Mouse (Mus musculus) ES-Bruce4 (cell line): Measurements from ENCODE around the gene Olfr145. TPM values are rescaled to one million over a fixed set of nuclear protein-coding genes. Genes with fewer than 3 reads are reported as not detected.

Experiments used
- H3K27ac ChIP-seq: 2 replicates; pipeline ENCODE4 v1.5.1; 2012; ENCODE audit warnings: low read length, inconsistent platforms; ENCODE audit not compliant: insufficient read depth
- H3K27me3 ChIP-seq: 2 replicates; pipeline ENCODE4 v1.6.1; 2012; ENCODE audit warnings: mild to moderate bottlenecking, low read length, inconsistent platforms; ENCODE audit not compliant: control insufficient read depth, poor library complexity, insufficient read depth, severe bottlenecking
- H3K36me3 ChIP-seq: 2 replicates; pipeline ENCODE4 v1.6.1; 2012; ENCODE audit warnings: inconsistent platforms, mild to moderate bottlenecking, low read length, moderate library complexity; ENCODE audit not compliant: control insufficient read depth, poor library complexity, insufficient read depth, severe bottlenecking
- H3K4me1 ChIP-seq: one replicate; pipeline ENCODE4 v1.8.1; 2011; ENCODE audit warnings: low read length; ENCODE audit not compliant: control insufficient read depth, insufficient read depth
- H3K4me3 ChIP-seq: 2 replicates; pipeline ENCODE4 v1.5.1; 2011; ENCODE audit warnings: low read depth, mild to moderate bottlenecking, low read length
- H3K9ac ChIP-seq: 2 replicates; pipeline ENCODE4 v1.6.1; 2012; ENCODE audit warnings: low read depth, mild to moderate bottlenecking, inconsistent platforms; ENCODE audit not compliant: poor library complexity, severe bottlenecking
- H3K9me3 ChIP-seq: replicated peaks from 2 replicates; pipeline ENCODE4 v1.6.1; 2012; ENCODE audit warnings: mild to moderate bottlenecking, low read length, inconsistent platforms; ENCODE audit not compliant: control insufficient read depth, poor library complexity, insufficient read depth, severe bottlenecking
- CTCF ChIP-seq: IDR thresholded peaks from one replicate; pipeline ENCODE4 v1.8.1; 2011; ENCODE audit warnings: low read depth, low read length
- EP300 ChIP-seq: IDR thresholded peaks from 2 replicates; pipeline ENCODE4 v1.6.1; 2011; ENCODE audit warnings: low read depth, low read length; ENCODE audit not compliant: insufficient read depth
- POLR2A ChIP-seq: IDR thresholded peaks from one replicate; pipeline ENCODE4 v1.8.1; 2011; ENCODE audit warnings: low read length; ENCODE audit not compliant: insufficient read depth
- polyA plus RNA-seq: library from polyadenylated mRNA; stranded (reverse); fragments of >200 nt; gene quantifications from 2 replicates; pipeline ENCODE4 v1.2.4, GENCODE M21; 2011; ENCODE audit warnings: low read depth; ENCODE audit not compliant: missing spikeins, insufficient read depth, insufficient read length

Gene Olfr145
- polyA plus RNA-seq, 1 experiment: not detected

DNA sequence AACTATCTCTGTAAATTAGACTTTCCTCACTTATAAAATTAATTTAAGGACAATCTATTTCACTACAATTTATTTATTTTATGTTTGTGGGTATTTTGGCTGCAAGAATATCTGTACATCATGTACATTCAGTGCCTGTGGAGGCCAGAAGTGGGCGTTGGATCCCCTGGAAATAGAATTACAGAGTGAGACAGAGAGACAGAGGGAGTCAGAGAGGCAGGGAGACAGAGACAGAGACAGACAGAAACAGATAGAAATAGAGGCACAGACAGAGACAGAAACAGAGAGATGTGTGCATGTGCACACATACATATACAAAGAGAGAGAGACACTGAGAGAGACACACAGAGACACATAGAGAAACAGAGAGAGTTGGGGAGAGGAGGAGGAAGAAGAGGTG is 25.0 kb upstream of the Olfr145 start:
- H3K27me3 ChIP-seq: no peaks in the 10 kb centered on the region
- no peak overlapping the region for H3K27ac ChIP-seq
- H3K9me3 ChIP-seq: no peaks in the 10 kb centered on the region
- TF ChIP-seq EP300 (no peak), POLR2A (no peak), CTCF (no peak)
- H3K4me1 ChIP-seq: no peaks in the 10 kb centered on the region
- no peaks in the 10 kb centered on the region for H3K36me3 ChIP-seq
- H3K9ac ChIP-seq: no peak overlapping the region
- no peak overlapping the region for H3K4me3 ChIP-seq

DNA sequence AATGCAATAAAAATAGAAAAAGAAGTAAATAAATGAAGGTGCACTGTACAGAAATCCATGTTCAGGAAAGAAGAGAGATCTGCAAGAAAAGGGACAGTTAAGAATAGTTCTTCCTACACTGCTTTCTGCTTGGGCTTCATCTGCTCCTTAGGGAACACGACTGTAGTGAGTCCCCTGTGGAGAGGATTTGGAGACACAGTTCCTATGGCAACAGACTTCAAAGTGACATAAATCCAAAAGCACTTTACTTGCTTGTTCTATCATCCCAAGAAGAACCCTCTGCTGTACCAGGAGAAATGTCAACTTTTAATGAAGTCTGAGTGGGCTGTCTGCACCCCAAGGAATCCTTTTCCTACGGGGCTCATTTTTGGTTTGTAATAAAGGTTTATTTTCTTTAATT is 5.6 kb upstream of the Olfr145 start:
- Histone ChIP-seq H3K4me3 (no peak overlapping the region), H3K9me3 (no peaks in the 10 kb centered on the region; the same call in 1 of the 2 replicates), H3K9ac (no peak overlapping the region), H3K4me1 (no peaks in the 10 kb centered on the region), H3K27ac (no peak overlapping the region), H3K27me3 (no peaks in the 10 kb centered on the region), H3K36me3 (no peaks in the 10 kb centered on the region)
- TF ChIP-seq POLR2A (no peak), CTCF (no peak), EP300 (no peak)

DNA sequence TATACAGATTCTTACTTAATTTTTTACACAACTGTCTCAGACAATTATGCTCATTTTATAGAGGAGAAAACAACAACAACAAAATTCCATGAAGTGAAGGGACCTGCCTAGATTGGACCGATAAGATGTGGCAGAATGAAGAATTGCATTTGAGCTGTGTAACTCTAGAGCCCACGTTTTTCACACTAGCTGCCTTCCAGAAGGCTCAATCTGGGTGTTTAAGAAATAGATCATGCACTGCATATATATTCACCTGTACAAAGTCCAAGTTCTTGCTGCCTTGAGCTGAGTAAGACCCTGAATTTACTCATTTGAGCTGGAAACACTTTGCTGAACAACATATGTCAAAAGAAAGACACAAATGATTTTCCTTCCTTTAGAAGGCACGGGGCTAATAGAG is 9.0 kb downstream of the Olfr145 start:
- no peak overlapping the region for H3K4me3 ChIP-seq
- no peaks in the 10 kb centered on the region for H3K9me3 ChIP-seq
- H3K36me3 ChIP-seq: no peaks in the 10 kb centered on the region
- no peak for TF ChIP-seq EP300
- no peak for TF ChIP-seq POLR2A
- no peak for TF ChIP-seq CTCF
- H3K4me1 ChIP-seq: no peaks in the 10 kb centered on the region
- no peak overlapping the region for H3K9ac ChIP-seq
- H3K27me3 ChIP-seq: no peaks in the 10 kb centered on the region
- no peak overlapping the region for H3K27ac ChIP-seq

DNA sequence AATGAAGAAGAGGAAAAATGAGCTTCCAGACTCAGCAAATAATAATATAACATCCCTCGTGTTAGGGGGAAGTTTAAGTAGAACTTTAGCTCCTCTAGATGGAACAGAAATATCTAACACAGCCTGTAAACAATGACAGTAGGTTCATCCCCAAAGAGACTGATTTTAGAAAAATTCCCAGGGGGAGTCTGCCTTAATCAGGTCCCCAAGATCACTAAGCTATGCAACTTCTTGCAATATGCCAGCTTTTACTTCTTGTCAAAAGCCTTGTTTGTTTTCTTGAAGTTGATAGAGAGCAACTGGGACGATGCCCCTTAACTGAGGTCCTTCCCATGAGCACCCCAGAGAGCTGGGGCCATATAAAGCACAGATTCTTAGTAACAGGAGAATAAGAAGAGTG is 21.0 kb downstream of the Olfr145 start, which contains the start of gene Olfr878:
Gene Olfr878, plus strand, starts transcription at position 301 of the 400 bp plus-strand sequence.
- no peak for TF ChIP-seq POLR2A
- no peak for TF ChIP-seq EP300
- TF ChIP-seq CTCF: no peak
- Histone ChIP-seq H3K4me1 (no peaks in the 10 kb centered on the region), H3K36me3 (no peaks in the 10 kb centered on the region), H3K4me3 (no peak within 1 kb of the TSS), H3K9ac (no peak within 1 kb of the TSS), H3K27me3 (no peaks in the 10 kb centered on the region), H3K27ac (no peak within 1 kb of the TSS), H3K9me3 (no peaks in the 10 kb centered on the region)

DNA sequence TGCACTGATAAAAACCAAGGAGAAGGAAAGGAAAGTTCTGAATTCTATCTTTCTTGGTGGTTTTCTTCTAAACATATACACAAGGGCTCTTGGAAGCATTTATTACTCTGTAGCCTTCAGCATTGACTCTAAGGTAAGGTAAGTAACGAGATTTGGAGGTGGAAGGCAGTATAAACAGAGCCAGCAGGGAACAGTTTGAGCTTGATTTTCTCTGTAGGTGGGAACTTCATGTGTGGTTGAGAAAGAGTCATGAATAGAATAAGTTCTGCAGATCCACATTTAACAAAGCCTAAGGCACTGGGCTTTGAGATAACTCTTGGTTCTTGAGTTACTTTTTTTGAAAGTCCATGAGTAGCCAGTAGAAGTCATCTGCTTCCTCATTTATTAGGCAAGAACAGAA is 21.5 kb downstream of the Olfr145 start:
- H3K27ac ChIP-seq: no peak overlapping the region
- no peaks in the 10 kb centered on the region for H3K27me3 ChIP-seq
- H3K9ac ChIP-seq: no peak overlapping the region
- TF ChIP-seq POLR2A (no peak), EP300 (no peak), CTCF (no peak)
- H3K4me1 ChIP-seq: no peaks in the 10 kb centered on the region
- no peaks in the 10 kb centered on the region for H3K36me3 ChIP-seq
- no peak overlapping the region for H3K4me3 ChIP-seq
- no peaks in the 10 kb centered on the region for H3K9me3 ChIP-seq

DNA sequence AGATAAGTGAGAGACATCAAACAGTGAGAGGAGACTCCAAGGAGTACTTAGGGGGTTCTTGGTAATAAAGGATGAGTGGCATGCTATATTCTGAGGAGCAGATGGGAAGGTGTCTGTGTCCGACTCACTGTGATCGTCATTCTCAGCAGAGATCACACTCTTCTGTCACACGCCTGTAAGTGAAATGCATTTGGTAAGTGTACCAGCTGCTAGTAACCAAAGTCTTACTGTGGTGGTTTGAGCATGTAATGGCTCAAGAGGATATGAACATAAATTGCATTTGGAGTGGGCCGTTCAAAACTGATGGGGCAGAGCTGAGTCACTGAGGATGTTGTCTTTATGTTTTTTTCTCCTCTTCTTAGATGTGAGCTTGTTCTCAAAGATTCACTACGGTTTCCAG is 27.7 kb downstream of the Olfr145 start:
- Histone ChIP-seq H3K27me3 (no peaks in the 10 kb centered on the region), H3K9ac (no peak overlapping the region), H3K4me1 (no peaks in the 10 kb centered on the region), H3K9me3 (no peaks in the 10 kb centered on the region), H3K27ac (no peak overlapping the region), H3K4me3 (no peak overlapping the region), H3K36me3 (no peaks in the 10 kb centered on the region)
- TF ChIP-seq POLR2A (no peak), EP300 (no peak), CTCF (no peak)
